Mouse (Mus musculus): ENCODE results near the gene Wasf2. TPM values are rescaled to one million over a fixed set of nuclear protein-coding genes. Genes with fewer than 3 reads are reported as not detected.

The Wasf2 gene
- total RNA-seq (2014; fragmentation: Nextera tagmentation) (109 and 147 TPM in 2 replicates), total RNA-seq (2017) (34.1 and 37.3 TPM in 2 replicates)

DNA sequence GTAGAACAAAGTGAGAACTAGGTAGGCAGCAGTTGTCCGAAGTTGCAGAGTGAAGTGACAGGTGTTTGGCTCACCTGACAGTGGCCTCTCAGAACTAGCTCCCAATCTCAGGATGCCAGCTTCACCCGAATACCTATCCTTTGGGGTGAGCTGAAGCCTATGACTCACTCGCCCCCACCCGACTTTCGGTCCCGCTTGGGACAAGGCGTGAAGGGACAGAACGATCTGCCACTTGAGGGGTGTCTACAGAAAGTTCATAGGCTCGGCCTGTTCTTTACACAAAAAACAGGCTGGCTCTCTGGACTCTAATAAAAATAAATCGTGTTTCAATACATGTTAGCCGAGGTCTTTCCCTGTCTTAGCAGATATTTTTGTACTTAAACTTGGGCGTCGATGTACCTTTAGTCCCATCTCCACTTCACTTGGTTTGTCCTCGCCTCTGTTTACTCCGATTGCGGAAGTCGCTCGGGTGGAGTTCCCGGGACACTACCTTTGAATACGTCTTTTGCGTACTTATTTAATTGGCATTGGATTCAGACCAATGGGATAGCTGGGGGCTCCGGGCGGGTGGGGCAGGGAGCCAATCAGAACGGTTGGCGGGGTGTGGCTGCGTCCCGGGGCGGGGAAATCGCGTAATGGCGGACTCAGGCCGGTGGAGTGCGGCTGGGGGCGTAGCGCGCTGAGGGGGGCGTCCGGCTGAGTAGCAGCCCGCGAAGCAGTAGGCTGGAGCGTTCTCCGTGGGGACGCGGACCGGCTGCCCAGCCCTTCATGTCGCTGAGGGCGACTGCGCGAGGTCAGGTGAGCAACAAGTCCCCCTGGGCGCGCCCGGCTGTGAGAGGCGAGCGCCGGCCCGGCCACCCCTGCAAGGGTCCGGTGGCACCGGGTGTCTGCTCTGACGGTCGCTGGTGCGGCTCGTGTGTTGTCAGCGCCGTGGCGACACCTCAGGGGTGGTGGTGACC is at the start of gene Wasf2:
Wasf2 (plus strand) TSS at position 575 of the 959 bp plus-strand sequence.
- ATAC-seq (replicated peaks; ENCODE audit: poor library complexity, severe bottlenecking) = peak; percentile 71

DNA sequence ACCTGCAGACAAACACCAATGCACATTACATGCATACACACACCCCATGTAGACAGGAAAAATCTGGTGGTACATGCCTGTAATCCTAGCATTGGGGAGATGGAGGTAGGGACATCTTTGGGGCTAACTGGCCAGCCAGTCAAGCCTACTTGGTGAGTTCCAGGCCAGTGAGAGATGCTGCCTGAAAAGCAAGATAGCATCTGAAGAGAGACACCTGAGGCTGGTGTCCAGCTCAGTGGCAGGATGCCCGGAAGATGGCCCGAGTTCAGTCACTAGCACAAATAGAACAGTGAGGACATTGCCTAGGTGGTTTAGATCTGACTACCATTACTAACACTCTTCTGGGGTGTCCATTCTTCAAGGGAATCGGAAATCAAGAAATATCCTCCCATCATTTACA is 49.4 kb upstream of the Wasf2 start:
- ATAC-seq (replicated peaks; ENCODE audit: poor library complexity, severe bottlenecking) = no peak

DNA sequence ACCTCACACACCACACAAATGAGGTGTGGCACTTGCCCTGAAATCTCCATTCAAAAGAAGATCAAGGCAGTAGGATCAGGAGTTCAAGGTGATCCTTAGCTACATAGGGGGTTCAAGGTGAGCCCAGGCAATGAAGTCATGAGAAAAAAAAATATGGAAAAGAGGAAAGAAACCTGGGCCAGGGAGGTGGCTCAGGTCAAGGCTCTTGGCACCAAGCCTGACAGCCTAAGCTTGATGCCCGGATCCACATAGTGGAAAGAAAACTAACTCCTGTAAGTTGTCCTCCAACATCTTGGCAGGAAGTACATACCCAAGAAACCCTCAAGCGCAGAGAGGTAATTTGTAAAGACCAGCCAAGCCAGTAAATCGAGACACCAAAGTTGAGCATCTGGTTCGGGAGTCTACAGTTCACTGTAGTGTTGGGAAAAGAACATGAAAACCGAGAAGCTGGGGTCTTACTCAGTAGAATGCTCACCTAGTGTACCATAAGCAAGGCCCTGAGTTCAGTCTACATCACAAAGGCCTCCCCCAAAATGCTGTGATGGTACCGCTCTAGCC is 48.0 kb upstream of the Wasf2 start:
- no peak for ATAC-seq (replicated peaks; ENCODE audit: poor library complexity, severe bottlenecking)

DNA sequence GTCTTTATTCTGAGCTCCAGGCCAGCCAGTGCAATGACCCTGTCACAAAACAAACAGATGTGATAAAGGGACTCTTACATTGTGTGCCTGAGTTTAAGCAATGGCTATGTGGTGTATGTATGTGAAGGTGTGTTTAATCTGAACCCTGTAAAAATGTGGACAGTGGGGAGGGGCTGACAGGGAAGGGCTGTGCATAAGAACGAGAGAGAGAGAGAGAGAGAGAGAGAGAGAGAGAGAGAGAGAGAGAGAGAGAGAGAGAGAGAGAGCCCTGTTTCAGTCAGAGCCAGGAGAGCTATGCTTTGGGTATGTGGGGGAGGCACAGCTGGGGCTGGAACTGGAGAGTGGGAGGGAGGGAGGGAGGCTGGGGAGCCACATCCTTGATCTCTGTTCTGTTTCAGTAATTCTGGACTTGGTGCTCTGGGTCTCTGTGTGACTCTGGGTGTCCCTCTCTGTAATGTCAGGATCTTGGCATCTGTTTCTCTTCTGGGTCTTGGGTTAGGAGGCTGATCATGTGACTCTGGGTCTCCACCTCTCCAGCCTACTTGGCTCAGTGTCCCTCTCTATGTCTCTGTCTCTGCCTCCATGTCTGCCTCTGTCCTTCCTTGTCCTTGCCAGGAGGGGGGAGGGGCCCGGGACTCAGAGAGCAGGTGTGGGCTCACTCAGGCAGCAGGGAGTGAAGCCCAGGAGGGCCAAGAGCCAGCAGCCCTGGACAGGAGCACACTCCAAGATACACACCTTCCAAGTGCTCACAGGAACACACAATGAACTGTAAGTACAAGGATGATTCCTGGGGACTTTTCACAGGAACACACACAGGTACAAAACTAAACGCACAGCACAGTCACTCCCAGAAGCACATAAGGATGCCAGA is 46.1 kb upstream of the Wasf2 start:
- no peak for ATAC-seq (replicated peaks; ENCODE audit: poor library complexity, severe bottlenecking)

DNA sequence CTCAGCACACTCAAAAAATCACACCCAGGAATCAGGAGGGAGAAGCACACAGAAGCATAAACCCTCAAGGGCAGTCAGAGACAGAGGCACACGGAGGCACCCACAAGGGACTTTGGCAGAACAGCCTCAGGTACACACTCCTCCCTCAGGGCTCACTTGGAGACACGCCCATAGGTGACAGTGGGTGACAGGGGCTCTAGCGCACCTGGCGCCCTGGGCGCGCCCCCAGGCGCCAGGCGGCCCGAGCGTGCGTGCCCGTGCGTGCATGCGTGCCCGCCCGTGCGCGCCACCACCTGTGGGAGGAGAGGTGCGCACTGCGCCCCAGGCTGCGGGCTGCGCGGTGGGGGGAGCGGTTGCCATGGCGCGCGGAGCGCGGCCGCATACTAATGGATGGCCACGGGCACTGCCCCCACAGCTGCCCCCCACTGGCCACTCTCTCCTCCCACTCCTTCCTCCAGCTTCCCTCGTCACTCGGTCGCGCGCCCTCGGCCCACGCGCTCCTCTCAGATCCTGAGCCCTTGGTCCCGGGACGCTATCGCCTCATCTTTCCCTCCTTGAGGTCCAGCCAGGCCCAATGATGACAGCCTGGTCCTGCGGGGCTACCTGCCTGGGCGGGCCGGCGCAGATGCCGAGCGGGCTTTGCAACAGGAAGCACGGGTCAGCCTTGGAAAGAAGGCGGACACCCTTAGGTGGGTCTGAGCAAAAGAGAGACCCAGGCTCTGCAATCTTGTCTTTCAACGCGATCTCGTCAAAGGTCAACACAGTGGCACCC is 45.1 kb upstream of the Wasf2 start:
- peak; percentile 57 for ATAC-seq (replicated peaks; ENCODE audit: poor library complexity, severe bottlenecking)

DNA sequence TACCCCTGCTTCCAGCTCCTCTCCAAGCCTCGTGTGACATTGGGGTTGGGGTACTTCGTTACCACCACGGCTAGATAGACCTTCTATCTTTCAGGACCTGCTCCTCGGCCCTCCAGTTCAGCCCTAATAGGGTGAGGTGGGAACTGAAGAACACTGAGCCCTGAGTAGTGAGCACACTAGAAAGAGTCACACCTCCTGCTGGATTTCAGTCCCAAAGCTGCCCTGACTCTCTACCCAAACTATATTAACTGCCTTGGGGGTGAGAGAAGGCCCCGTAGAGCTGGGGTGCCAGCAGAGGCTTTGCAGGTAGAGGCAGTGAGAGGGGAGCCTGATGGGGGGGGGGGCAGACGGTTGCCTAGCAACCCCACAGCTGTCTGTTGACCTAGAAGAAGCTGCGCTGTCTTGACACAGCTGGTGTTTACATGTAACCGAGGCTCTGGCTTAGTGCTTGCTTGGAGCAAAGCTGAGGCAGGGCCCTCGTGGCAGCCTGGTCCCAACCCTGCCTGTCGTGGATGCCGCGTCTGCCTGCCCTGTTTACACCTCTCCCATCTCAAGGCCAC is 44.4 kb upstream of the Wasf2 start:
- no peak for ATAC-seq (replicated peaks; ENCODE audit: poor library complexity, severe bottlenecking)

DNA sequence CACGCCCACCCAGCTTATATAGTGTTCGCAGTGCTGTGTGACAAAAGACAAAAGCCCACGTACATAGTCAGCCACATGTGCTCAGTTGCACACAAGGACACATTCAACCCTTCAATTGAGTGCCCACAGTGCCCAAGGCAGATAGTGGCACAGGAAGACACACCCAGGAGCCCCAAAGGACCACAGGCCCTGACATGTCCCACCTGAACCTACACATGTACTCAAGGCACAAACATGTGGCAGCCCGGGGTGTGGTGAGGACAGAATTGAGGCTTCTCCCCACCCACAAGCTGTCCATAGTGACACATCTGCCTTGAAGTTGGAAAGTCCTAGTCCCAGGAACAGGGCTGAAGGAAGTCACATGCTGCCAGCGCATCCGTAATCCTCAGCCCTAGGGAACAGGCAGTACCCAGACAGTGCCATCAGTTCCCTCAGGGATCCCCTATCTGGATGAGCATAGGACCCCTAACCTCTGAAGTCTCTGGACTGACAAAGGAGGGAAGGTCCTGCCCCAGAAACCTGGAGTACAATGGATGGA is 43.1 kb upstream of the Wasf2 start:
- ATAC-seq (replicated peaks; ENCODE audit: poor library complexity, severe bottlenecking) = no peak

DNA sequence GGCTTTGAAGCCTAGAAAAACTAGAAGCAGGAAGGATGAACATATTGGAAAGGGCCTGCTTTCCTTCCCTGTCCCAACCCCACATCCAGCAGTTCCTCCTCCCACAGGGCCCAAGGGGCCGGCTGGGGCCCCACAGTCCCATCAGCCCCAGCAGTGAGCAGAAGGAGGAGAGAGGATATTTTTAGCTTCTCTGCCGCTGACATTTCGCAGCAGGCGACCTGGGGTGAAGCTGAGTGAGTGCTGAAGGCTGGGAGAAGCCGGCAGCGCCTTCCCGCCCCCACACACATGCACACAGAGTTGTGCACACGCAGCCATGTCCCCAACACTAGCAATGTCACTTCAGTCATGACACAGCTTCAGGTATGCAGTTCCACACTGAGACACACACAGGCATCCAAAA is 42.5 kb upstream of the Wasf2 start:
- ATAC-seq (replicated peaks; ENCODE audit: poor library complexity, severe bottlenecking) = no peak

DNA sequence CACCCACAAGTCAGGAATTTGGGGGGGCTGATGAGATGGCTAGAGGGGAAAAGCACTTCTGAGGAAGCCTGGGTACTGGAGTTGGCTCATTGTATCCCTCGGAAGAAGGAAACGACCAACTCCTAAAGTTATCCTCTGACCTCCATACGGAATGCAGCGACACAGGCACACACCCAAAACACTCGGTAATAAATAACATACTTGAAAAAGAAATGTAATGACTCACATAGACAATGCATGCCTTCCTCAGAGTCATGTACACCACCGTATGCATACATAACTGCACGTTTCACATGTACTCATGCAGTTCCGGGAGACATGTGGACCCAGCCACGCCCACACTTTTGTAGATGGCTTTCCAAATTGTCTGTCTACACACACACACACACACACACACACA is 41.0 kb upstream of the Wasf2 start:
- no peak for ATAC-seq (replicated peaks; ENCODE audit: poor library complexity, severe bottlenecking)

DNA sequence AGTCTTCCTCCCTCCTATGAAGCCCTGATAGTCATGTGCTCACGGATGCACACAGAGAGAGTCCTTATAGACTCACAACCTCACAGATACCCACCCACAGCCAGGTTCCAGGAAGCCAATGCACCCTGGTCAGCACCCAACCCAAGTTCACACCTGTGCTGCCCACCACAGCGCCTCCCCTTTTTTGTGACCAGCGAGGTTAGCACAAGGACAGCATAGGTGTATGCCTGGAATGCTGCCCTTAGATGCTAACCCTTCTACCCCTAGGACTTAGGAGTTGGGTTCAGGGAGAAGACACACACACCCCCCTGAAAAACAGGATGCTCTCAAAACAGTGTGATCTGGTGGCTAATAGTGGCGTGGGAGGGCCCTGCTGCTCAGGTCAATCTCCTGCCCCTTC is 40.5 kb upstream of the Wasf2 start:
- ATAC-seq (replicated peaks; ENCODE audit: poor library complexity, severe bottlenecking) = no peak

DNA sequence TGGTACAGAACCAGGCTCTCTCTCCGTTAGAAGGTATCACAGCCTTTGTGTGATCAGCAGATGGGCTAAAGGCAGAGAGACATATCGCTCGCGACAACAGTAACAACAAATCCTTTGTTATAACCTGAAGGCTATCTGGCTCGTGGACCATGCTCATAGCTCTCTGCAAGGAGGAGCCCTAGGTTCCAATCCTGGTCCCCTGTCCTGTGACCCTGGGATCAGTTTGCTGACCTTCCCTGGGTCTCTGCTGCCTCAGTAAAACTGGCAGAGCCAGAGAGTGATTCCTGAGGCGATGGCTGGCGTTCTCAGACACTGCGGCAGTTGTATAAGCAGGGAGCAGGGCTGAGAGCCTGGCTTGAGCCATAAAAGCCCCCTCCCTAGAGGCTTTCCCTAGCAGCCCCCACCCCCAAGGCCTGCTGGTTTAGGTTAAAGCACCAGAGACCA is 40.0 kb upstream of the Wasf2 start:
- no peak for ATAC-seq (replicated peaks; ENCODE audit: poor library complexity, severe bottlenecking)

DNA sequence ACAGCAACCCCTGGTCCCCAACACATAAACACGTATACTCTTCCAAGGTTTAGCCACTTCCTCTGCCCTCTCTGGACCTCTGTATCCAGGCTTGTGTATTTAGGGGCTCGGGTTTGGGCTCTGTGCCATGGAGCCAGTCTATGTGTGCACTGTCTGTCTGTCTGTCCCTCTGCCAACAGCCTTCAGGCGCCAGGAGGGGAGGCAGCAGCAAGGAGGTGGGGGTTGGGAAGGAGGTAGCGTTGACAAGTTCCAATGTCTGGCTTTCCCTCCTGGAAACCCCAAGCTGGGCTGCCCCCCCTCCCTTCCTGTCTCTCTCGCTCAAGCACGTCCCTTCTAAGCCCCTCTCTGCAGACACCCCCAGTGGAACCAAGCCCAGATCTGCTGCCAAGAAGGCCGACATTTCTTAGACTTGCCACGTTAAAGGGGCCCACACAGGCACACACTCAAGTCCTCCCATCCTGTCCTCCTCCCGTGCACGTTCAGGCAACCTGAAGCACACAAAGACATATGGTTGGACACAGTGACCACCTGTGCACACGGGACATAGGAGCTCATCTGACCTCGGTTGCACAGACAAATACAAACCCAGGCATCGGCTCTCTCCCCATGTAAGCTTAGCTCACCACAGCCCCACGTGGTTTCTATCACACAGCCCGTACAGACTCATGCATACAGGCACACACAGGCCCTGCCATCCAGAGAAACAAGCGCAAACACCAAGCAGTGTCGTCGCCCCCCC is 39.4 kb upstream of the Wasf2 start:
- no peak for ATAC-seq (replicated peaks; ENCODE audit: poor library complexity, severe bottlenecking)

DNA sequence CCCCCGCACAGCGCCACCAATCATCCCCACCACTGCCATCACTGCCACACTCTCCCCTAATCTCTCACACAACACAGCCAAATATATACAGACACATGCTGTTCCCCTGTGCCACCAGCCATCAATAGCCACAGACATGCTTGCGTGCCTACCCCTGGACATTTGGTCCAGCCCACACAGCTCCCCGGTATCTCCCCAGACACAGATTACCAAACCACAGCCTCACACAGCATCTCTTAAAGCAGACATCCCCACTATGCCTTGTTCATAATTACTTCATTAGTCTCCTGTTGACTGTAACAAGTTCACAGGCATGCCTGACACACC is 38.9 kb upstream of the Wasf2 start:
- no peak for ATAC-seq (replicated peaks; ENCODE audit: poor library complexity, severe bottlenecking)

DNA sequence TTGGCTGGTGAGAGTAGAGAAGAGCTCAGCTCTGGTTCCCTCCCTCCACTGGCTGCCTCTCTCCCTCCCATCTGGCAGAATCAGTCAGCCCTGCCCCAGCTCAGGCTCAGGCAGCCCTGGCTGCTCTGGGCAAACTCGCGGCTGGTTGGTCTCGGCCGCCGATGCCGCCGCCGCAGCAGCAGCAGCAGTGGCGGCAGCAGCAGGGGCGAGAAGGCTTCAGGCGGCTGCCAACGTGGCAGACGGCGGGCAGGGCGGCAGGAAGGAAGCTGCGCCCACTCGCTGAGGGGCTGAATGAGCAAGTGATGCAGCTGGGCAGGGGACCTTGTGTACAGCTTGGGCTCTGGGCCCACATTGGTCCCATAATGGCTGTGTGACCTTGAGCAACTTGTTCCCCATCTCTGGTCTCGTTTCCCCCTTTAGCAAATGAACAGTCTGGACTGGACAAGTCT is 37.8 kb upstream of the Wasf2 start:
- peak; percentile 83 for ATAC-seq (replicated peaks; ENCODE audit: poor library complexity, severe bottlenecking)

DNA sequence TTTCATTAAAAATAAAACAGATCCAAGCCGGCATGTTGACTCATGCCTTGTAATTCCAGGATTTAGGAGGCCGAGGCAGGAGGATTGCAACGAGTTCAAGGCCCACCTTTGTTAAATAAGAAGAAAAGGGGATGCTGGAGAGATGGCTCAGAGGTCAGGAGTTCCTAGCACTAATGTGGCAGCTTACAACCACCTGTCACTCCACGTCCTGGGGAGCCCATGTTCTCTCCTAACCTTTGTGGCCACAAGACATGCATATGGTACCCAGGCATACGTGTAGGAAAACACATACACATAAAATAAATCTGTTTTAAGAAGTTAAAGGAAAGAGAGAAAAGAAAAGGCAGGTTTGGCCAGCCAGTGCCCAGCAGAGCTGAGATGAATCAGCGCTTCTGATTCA is 37.2 kb upstream of the Wasf2 start:
- no peak for ATAC-seq (replicated peaks; ENCODE audit: poor library complexity, severe bottlenecking)

DNA sequence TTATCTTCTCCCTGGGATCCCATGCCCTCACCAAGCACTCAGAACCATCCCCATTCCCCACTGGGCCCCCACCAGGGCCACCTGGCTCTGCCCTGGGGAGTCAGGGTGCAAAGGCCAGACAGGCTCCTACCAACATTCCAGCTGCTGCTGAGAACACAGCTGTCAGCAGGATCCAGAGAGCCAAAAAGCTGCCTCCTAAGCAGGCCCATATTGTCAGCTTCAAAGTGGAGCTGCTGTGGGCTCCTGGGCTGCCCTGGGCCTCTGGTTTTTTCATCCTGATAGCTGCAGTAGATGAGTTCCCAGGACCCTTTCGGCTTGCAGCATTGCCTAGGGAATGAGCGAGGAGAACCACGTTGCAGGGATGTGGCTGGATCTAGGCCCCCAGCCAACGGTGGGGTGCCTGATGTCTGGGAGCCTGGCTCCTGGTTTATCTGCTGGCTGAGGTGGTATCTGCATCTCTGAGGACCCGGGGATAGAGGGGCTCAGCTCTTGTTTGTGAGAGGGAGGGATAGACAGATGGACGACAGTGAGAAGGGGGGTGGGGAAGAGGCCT is 36.7 kb upstream of the Wasf2 start:
- ATAC-seq (replicated peaks; ENCODE audit: poor library complexity, severe bottlenecking) = no peak

DNA sequence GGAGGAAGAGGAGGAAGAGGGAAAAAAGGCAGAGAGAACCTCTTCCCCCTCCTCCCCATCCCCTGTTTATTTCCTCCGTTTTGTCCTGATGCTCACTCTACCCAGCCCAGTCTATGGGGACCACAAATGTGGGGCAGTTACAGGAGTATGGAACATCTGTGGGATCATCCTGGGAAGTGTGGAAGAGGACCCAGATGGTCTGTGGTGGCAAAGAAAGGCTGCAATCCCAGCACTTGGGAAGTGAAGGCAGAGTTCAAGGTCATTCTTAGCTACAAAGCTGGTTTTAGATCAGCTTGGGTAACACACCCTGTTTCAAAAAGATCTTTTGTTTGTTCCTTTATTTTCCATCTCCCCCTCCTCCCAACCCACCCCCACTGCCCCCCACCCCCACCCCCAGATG is 36.0 kb upstream of the Wasf2 start:
- ATAC-seq (replicated peaks; ENCODE audit: poor library complexity, severe bottlenecking) = no peak

DNA sequence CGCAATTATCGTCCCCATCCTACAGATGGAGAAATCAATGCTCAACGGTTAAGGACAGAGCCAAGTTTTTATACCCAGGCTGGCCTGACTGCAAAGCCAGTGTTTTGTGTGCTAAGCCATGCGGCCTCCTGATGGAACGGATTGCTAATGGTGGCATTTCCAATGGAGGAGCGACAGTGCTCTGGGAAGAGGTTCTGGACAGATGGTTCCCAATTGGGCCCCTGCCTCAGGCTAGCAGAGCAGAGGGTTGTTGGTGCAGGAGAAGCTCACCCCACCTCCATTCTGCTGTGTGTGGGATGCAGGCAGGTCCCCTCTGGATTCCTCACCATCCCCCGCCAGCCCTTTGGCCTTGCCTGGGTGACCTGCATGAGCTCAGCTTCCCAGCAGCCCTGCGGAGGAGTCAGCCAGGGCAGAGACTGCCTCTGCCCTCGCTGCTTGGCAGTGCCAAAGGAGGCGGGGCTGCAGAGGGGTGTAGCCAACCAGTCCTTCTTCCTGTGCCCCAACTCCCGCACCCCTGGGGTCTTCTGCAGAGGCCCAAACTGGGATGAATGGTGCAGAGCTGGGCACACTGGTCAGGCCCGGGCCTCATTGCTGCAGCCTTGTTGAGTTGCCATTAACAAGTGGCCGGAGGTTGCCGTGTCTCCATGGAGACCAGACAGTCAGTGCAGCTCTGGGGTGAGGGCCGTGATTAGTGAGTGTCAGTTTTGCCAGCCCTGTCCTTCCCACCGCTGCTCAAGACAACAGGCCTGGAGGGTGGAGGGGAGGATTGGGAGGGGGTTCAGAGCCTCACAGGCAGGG is 35.2 kb upstream of the Wasf2 start:
- ATAC-seq (replicated peaks; ENCODE audit: poor library complexity, severe bottlenecking) = peak; percentile 48
